Mouse (Mus musculus): ENCODE results near the gene Doxl2.
"Not testable (repeated sequence)": the region's sequence is repeated elsewhere in the genome, so short reads cannot be mapped to it uniquely, and the experiment has no call there.

Doxl2 gene

DNA sequence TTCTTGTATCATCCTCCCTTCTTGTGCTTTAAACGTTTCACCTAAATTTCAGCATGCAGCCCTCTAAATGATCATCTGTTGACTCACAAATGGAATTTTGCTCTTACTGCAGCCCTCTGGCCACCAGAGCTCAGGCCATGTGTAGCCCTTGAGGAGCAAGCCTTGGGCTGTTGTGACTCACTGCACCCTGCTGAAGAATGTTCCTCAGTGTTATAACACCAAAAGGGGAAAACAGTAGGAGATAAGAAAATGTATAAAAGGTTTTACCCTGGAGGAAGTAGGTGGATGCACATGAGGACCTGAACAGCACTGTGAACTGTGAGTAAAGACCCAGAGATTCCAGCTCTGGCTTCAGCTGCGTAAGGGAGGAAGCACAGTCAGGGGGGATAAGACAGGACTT, at the start of gene Doxl2:
TSS of gene Doxl2 (plus strand) at position 301 of the 400 bp plus-strand sequence.
- CTCF ChIA-PET = no interaction called here

- CTCF ChIA-PET = no interaction called here
Observed at GRCm38 (mm10) chr6:48929595-48929994, 45.2 kb upstream of the Doxl2 start, which contains the start of gene 1600015I10Rik. Gene 1600015I10Rik, plus strand, starts transcription at chr6:48929895.

DNA sequence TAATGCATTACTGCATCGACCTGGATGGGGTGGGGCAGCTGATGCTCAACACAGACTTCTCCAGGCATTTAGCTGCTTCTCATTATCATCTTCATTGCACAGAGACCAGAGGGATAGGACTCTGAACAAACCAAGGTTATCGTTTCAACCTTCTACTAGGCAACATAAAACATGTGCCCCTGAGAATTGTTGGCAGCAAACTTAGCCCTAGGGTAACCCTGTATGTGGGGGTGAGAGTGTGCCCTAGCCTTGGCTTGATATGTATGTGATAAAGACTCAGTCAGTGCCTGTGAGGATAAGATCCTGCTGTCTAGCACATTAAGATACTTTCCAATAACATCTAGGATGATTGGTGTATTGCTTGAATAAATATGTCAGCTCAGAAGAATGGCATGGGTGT, 25.2 kb upstream of the Doxl2 start:
- CTCF ChIA-PET = no interaction called here

DNA sequence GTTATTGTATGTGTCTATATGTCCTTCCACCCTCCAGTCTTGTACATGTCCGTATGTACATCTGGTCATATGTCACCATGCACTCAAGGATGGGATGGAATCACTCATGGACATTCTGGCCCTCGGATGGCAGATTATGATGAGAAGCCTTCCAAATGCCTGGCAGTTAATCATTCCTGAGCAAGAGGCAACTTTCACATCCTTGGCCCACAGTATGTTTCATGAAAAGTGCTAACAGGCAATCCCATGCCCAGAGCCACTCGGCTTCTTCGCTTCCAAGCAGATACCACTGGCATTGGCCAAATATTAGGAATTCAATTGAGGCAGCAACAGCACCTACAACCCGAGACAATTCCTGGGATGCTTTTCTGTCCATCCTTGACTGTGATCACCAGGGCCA, 24.1 kb upstream of the Doxl2 start:
- CTCF ChIA-PET = no interaction called here

- CTCF ChIA-PET = no interaction called here
Observed at GRCm38 (mm10) chr6:48951630-48952029, 23.1 kb upstream of the Doxl2 start.

GRCm38 (mm10) chr6:48953220-48953619, 21.5 kb upstream of the Doxl2 start:
- CTCF ChIA-PET = no interaction called here

- CTCF ChIA-PET = no interaction called here
Observed at GRCm38 (mm10) chr6:48954211-48954610, 20.6 kb upstream of the Doxl2 start.

- CTCF ChIA-PET = no interaction called here
Observed at GRCm38 (mm10) chr6:48954946-48955345, 19.8 kb upstream of the Doxl2 start.

- CTCF ChIA-PET = no interaction called here
Observed at GRCm38 (mm10) chr6:48956785-48957184, 18.0 kb upstream of the Doxl2 start.

DNA sequence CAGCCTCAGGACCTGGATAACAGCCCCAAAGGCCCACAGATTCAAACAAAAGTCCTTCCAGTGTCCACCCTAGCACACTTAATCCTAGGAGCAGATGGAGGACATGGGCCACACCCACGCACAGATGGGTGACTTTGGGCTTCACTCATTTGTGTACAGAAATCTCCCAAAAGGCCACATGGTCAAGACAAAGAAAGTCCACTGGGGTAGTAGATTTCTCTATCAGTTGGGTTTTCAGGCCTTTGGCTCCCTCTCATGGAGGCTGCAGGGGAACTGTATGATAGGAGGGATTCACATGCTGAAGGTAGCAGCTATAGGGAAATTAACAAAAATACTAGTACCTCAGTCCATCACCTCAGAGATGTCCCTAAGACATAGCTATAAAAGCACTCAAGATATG, 16.7 kb upstream of the Doxl2 start:
- CTCF ChIA-PET = no interaction called here

DNA sequence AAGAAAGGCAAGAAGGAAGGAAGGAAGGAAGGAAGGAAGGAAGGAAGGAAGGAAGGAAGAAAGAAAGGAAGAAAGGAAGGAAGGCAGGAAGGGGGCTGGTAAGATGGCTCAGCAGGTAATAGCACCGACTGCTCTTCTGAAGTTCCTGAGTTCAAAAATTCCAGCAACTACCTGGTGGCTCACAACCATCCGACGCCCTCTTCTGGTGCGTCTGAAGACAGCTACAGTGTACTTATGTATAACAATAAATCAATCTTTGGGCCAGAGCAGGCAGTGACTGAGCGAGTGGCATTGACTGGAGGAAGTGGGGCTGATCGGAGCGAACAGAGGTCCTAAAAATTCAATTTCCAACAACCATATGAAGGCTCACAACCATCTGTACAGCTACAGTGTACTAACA, 15.6 kb upstream of the Doxl2 start:
- CTCF ChIA-PET = interaction anchor here (0.6 to 0.7 kb wide), 2 partner anchors 23 to 67 kb away, joined by 4 to 8 read pairs; no protein-coding TSS in a partner anchor

GRCm38 (mm10) chr6:48966696-48967095, 8.1 kb upstream of the Doxl2 start:
- CTCF ChIA-PET = not testable (repeated sequence)

- CTCF ChIA-PET = no interaction called here
Observed at GRCm38 (mm10) chr6:48967868-48968267, 6.9 kb upstream of the Doxl2 start.

DNA sequence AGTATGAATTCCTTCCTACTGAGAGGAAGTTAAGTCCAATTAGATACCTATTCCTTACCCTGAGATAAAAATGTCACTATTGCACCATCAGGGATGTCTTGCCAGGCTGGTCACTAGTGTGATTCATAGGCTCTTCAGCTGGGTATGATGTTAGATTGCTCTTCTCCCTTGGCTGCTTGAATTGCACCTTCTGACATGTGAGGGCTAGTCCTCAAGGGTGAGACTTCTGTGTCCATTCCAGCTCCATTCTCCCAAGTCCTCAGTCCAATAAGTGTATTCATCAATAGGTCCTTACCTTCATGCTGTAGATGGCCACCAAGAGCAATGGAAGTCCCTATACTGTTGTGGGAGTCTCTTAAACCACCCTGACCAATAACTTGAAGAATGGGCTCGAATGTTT, 4.9 kb downstream of the Doxl2 start:
- CTCF ChIA-PET = no interaction called here

GRCm38 (mm10) chr6:48982305-48982704, 7.5 kb downstream of the Doxl2 start:
- CTCF ChIA-PET = no interaction called here

DNA sequence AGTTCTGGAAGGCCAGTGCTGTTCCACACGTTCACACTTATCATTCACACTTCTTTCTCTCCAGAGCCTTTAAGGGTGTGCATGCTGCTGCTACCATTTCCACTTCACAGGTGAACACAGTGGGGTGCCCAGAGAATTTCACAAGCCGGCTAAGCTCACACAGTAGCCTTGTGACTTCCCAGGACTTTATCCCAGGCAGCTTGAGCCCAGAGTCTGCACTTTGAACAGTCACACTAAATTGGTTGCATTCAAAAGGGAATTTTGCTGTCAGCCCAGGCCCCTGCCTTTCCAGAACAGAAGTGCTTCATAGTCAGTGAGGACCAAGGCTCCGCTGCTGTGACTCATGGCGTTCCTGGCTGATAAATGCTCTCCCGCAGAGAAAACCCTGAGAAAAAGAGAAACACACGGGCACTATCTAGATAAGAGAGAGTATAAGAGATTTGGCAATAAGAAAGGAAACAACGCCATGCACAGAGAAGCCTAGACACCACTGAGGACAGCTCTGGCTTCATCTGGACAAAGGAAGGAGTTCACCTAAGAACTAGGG, 11.8 kb downstream of the Doxl2 start, which contains the start of gene Svs1:
TSS of gene Svs1 (plus strand) at position 418 of the 547 bp plus-strand sequence.
- CTCF ChIA-PET = no interaction called here

GRCm38 (mm10) chr6:48989971-48990370, 15.2 kb downstream of the Doxl2 start:
- CTCF ChIA-PET = no interaction called here

GRCm38 (mm10) chr6:48991991-48992390, 17.2 kb downstream of the Doxl2 start:
- CTCF ChIA-PET = no interaction called here

- CTCF ChIA-PET = no interaction called here
Observed at GRCm38 (mm10) chr6:48998186-48998585, 23.4 kb downstream of the Doxl2 start.

- CTCF ChIA-PET = no interaction called here
Observed at GRCm38 (mm10) chr6:48998796-48999195, 24.0 kb downstream of the Doxl2 start.

GRCm38 (mm10) chr6:49003381-49003780, 28.6 kb downstream of the Doxl2 start:
- CTCF ChIA-PET = no interaction called here

- CTCF ChIA-PET = interaction anchor here (0.6 to 0.7 kb wide), 2 partner anchors 262 to 1237 kb away, joined by 9 to 10 read pairs; no protein-coding TSS in a partner anchor
Observed at GRCm38 (mm10) chr6:49007981-49008380, 33.2 kb downstream of the Doxl2 start.

DNA sequence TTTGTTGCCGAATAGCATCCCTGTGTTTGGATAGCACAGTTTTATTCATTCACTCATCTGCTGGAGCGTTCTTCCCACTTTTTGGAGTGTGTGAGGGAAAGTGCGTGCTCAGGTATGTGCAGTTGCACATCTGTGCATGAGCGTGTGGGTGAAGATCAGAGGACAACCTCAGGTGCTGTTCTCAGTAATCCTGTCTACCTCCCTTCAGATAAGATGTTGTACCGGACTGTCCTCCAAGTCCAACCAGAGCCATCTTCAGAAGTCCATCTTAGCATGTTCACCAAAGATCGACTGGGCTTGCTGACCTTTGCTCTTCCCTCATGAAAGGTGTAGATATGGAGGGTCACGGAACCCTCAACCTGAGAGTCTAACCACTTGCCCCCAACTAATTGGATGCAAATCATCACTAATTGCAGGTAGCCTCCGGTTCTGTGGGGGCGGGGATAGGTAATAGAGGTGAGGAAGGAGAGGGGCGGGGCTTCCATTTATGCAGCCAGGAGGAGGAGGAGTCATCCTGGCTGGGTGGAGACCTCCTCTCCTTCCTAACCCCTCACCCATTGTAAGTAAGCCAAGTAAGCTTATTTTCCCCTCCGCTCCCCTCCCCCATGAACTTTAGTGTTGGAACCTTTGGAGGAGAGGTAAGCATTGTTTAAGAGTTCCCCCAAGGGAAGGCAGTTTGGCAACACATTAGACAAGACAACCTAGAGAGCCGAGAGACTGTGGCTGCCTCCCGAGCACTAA, 33.8 kb downstream of the Doxl2 start:
- CTCF ChIA-PET = interaction anchor here (0.6 to 0.7 kb wide), 2 partner anchors 261 to 1236 kb away, joined by 9 to 10 read pairs; no protein-coding TSS in a partner anchor

DNA sequence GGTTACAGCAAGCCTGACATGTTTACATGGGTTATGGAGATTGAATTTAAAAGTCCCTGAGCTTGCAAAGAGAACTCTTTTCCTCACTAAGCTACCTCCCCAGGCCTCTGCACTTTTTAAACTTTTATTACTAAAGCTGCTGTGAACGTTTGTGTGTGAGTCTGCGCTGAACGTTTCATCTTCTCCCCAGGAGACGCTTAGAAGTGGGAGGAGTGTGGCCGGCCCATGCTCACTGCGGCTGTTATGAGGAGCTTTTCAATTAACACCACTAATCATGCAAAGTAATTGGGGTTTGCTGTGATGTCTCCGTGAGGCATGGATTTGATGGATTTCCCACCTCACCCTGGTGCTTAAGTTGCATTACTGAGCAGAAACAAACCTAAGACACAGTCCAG, 34.4 kb downstream of the Doxl2 start:
- CTCF ChIA-PET = no interaction called here

Data from spleen, embryonic (tissue).